Mouse (Mus musculus): ENCODE measurements around the gene Ssh2. TPM values are rescaled to one million over a fixed set of nuclear protein-coding genes. Genes with fewer than 3 reads are reported as not detected.

Ssh2 gene
- polyA plus RNA-seq, 1 experiment from 2014 or later, result 17.6 TPM

DNA sequence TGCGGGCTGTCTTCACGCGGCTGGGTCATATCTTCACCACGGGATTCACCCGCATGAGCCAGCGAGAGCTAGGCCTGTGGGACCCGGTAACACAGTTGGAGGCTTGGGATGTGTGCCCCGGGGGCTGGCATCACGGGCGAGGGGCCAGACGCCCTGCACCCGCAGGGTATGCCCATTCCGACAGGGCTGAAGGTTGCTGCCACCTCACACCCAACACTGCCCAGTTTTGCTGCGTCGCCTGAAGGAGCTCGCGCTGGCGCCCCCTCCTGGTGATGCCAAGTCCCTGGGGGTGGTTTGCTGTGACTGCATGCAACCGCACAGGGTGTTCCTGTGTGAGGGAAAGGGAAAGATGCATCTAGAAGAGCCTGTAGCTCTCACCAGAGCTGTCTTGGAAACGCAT, 251.7 kb downstream of the Ssh2 start:
- peaks cover 5% of the 10 kb centered on the region; the same call in 1 of the 2 replicates for H3K36me3 ChIP-seq (ENCODE audit: control insufficient read depth, insufficient read depth, low read length)
- peaks cover 2% of the 10 kb centered on the region; the same call in 1 of the 2 replicates for H3K4me1 ChIP-seq (replicated peaks; ENCODE audit: control insufficient read depth, insufficient read depth, low read length)
- no peaks in the 10 kb centered on the region for H3K9me3 ChIP-seq (ENCODE audit: control insufficient read depth, low read length)
- 12% methylated on average over 20 of the region's 20 CpGs for WGBS
- DNase-seq (ENCODE audit: low spot score) (peak; percentile 88), ATAC-seq (replicated peaks; ENCODE audit: low FRiP score) (peak; percentile 57; the same call in 1 of the 2 replicates)
- H3K4me3 ChIP-seq (ENCODE audit: low read depth, low read length), result no peak overlapping the region
- no peak overlapping the region for H3K27ac ChIP-seq (ENCODE audit: low read depth, low read length)
- H3K27me3 ChIP-seq (ENCODE audit: control insufficient read depth, insufficient read depth, low read length), result peaks cover 29% of the 10 kb centered on the region
- peak overlapping the region; percentile 27 for H3K4me2 ChIP-seq (ENCODE audit: low read depth, low read length, severe bottlenecking)
- H3K9ac ChIP-seq (ENCODE audit: low read length), result no peak overlapping the region

DNA sequence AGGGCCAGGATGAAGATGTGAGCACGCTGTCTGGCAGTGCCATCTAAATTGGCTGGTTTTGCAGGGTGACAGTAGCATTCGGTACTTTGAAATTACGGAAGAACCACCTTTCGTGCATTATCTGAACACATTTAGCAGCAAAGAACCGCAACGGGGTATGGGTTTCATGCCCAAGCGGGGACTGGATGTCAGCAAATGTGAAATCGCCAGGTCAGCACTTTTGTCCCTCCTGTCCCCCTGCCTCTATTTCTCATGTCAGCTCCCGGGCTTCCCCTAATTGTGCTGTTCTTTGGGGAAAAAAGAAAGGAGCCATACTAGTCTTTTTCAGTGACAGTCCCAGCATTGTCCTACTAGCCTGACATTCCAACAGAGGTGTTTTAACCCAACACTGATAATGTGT, 252.3 kb downstream of the Ssh2 start:
- ATAC-seq (replicated peaks; ENCODE audit: low FRiP score) (no peak), DNase-seq (ENCODE audit: low spot score) (no peak)
- no peaks in the 10 kb centered on the region for H3K9me3 ChIP-seq (ENCODE audit: control insufficient read depth, low read length)
- H3K9ac ChIP-seq (ENCODE audit: low read length), result no peak overlapping the region
- H3K4me1 ChIP-seq (replicated peaks; ENCODE audit: control insufficient read depth, insufficient read depth, low read length), result no peaks in the 10 kb centered on the region
- peaks cover 24% of the 10 kb centered on the region for H3K27me3 ChIP-seq (ENCODE audit: control insufficient read depth, insufficient read depth, low read length)
- no peak overlapping the region for H3K27ac ChIP-seq (ENCODE audit: low read depth, low read length)
- H3K36me3 ChIP-seq (ENCODE audit: control insufficient read depth, insufficient read depth, low read length), result peaks cover 5% of the 10 kb centered on the region; the same call in 1 of the 2 replicates
- 86% methylated on average over 9 of the region's 9 CpGs for WGBS
- no peak overlapping the region for H3K4me3 ChIP-seq (ENCODE audit: low read depth, low read length)
- H3K4me2 ChIP-seq (ENCODE audit: low read depth, low read length, severe bottlenecking), result no peak overlapping the region

DNA sequence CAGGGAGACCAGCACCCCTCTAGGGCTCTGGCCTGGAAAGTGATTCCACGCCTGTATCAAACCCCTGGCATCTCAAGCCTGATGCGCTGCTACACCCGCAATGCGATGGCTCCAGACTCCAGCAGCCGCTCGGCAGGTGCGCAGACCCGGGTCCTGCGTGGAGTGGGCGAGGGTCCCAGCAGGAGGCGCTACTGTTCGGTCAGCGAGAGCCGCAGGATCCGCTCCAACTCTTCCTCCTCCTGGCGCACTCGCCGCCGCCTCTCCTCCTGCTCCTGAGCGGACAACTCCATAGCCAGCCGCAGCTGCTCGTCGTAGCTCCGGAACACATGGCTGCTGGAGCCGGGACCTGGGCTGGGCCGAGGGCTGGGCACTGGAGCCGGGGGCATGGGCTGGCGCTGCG, 255.3 kb downstream of the Ssh2 start:
- no peak overlapping the region for H3K9ac ChIP-seq (ENCODE audit: low read length)
- H3K27ac ChIP-seq (ENCODE audit: low read depth, low read length), result no peak overlapping the region
- DNase-seq (ENCODE audit: low spot score) (peak; percentile 60), ATAC-seq (replicated peaks; ENCODE audit: low FRiP score) (no peak)
- H3K36me3 ChIP-seq (ENCODE audit: control insufficient read depth, insufficient read depth, low read length), result peaks cover 5% of the 10 kb centered on the region; the same call in 1 of the 2 replicates
- H3K27me3 ChIP-seq (ENCODE audit: control insufficient read depth, insufficient read depth, low read length), result peaks cover 13% of the 10 kb centered on the region
- WGBS, result 74% methylated on average over 29 of the region's 29 CpGs
- H3K4me1 ChIP-seq (replicated peaks; ENCODE audit: control insufficient read depth, insufficient read depth, low read length), result no peaks in the 10 kb centered on the region
- H3K9me3 ChIP-seq (ENCODE audit: control insufficient read depth, low read length), result no peaks in the 10 kb centered on the region
- no peak overlapping the region for H3K4me2 ChIP-seq (ENCODE audit: low read depth, low read length, severe bottlenecking)
- no peak overlapping the region for H3K4me3 ChIP-seq (ENCODE audit: low read depth, low read length)

DNA sequence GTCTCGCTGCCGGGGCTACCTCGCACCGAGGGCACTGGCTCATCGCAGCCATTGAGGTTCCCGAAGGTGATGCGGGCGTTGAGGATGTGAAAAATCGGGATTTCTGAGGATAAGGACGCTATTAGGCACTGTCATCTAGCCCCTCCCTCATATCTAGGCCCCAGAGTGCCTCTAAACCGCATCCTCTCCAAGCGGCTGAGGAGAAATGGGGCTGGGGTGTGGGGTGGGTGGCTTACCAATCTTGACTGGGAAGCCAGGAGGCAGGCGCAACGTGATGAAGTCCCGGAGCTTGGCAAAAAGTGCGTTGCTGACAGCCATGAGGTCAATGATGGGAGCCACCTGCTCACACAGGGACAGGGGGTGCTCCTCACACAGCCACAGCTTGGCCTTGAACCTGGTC, 256.7 kb downstream of the Ssh2 start:
- H3K9me3 ChIP-seq (ENCODE audit: control insufficient read depth, low read length), result no peaks in the 10 kb centered on the region
- WGBS, result 95% methylated on average over 16 of the region's 16 CpGs
- no peak overlapping the region for H3K4me2 ChIP-seq (ENCODE audit: low read depth, low read length, severe bottlenecking)
- no peak overlapping the region for H3K9ac ChIP-seq (ENCODE audit: low read length)
- H3K36me3 ChIP-seq (ENCODE audit: control insufficient read depth, insufficient read depth, low read length), result peaks cover 5% of the 10 kb centered on the region; the same call in 1 of the 2 replicates
- no peaks in the 10 kb centered on the region for H3K4me1 ChIP-seq (replicated peaks; ENCODE audit: control insufficient read depth, insufficient read depth, low read length)
- DNase-seq (ENCODE audit: low spot score) (no peak), ATAC-seq (replicated peaks; ENCODE audit: low FRiP score) (no peak)
- H3K27me3 ChIP-seq (ENCODE audit: control insufficient read depth, insufficient read depth, low read length), result peaks cover 3% of the 10 kb centered on the region
- H3K4me3 ChIP-seq (ENCODE audit: low read depth, low read length), result no peak overlapping the region
- H3K27ac ChIP-seq (ENCODE audit: low read depth, low read length), result no peak overlapping the region

DNA sequence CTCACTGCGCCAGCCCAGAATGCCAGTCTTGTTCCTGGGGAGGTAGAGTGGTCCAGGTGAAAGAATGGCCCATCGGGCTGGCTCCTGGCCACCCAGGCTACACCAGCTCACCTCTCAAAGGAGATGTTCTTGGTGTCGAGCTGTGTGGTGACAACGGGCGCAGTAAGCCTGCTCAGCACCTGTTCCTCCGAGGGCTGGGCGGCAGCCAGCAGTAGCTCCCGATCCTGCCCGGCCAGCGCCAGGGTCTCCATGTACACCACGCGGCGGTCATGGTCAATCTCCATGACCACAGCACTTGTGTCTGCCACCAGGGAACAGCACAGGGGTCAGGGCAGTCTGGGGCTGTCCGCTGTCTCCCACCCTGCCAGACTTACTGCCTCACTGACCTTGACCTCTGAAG, 260.1 kb downstream of the Ssh2 start:
- Histone ChIP-seq H3K4me3 (ENCODE audit: low read depth, low read length) (no peak overlapping the region), H3K27me3 (ENCODE audit: control insufficient read depth, insufficient read depth, low read length) (no peaks in the 10 kb centered on the region), H3K27ac (ENCODE audit: low read depth, low read length) (no peak overlapping the region), H3K4me1 (replicated peaks; ENCODE audit: control insufficient read depth, insufficient read depth, low read length) (no peaks in the 10 kb centered on the region), H3K4me2 (ENCODE audit: low read depth, low read length, severe bottlenecking) (no peak overlapping the region), H3K9ac (ENCODE audit: low read length) (no peak overlapping the region), H3K36me3 (ENCODE audit: control insufficient read depth, insufficient read depth, low read length) (no peaks in the 10 kb centered on the region; the same call in 1 of the 2 replicates), H3K9me3 (ENCODE audit: control insufficient read depth, low read length) (no peaks in the 10 kb centered on the region)
- ATAC-seq (replicated peaks; ENCODE audit: low FRiP score) (no peak), DNase-seq (ENCODE audit: low spot score) (no peak)
- 97% methylated on average over 14 of the region's 14 CpGs for WGBS

GRCm38 (mm10) chr11:77476895-77477294, 260.8 kb downstream of the Ssh2 start:
- Histone ChIP-seq H3K4me2 (ENCODE audit: low read depth, low read length, severe bottlenecking) (no peak overlapping the region), H3K4me3 (ENCODE audit: low read depth, low read length) (no peak overlapping the region), H3K9ac (ENCODE audit: low read length) (no peak overlapping the region), H3K27ac (ENCODE audit: low read depth, low read length) (no peak overlapping the region), H3K36me3 (ENCODE audit: control insufficient read depth, insufficient read depth, low read length) (no peaks in the 10 kb centered on the region; the same call in 1 of the 2 replicates), H3K9me3 (ENCODE audit: control insufficient read depth, low read length) (no peaks in the 10 kb centered on the region), H3K27me3 (ENCODE audit: control insufficient read depth, insufficient read depth, low read length) (no peaks in the 10 kb centered on the region), H3K4me1 (replicated peaks; ENCODE audit: control insufficient read depth, insufficient read depth, low read length) (no peaks in the 10 kb centered on the region)
- 93% methylated on average over 6 of the region's 6 CpGs for WGBS
- ATAC-seq (replicated peaks; ENCODE audit: low FRiP score), result no peak
- no peak for DNase-seq (ENCODE audit: low spot score)

- no peak overlapping the region for H3K4me3 ChIP-seq (ENCODE audit: low read depth, low read length)
- H3K27me3 ChIP-seq (ENCODE audit: control insufficient read depth, insufficient read depth, low read length), result no peaks in the 10 kb centered on the region
- H3K4me1 ChIP-seq (replicated peaks; ENCODE audit: control insufficient read depth, insufficient read depth, low read length), result peaks cover 25% of the 10 kb centered on the region
- H3K4me2 ChIP-seq (ENCODE audit: low read depth, low read length, severe bottlenecking), result no peak overlapping the region
- no peaks in the 10 kb centered on the region for H3K36me3 ChIP-seq (ENCODE audit: control insufficient read depth, insufficient read depth, low read length)
- DNase-seq (ENCODE audit: low spot score) (no peak), ATAC-seq (replicated peaks; ENCODE audit: low FRiP score) (no peak)
- H3K27ac ChIP-seq (ENCODE audit: low read depth, low read length), result no peak overlapping the region
- H3K9ac ChIP-seq (ENCODE audit: low read length), result no peak overlapping the region
- no peaks in the 10 kb centered on the region for H3K9me3 ChIP-seq (ENCODE audit: control insufficient read depth, low read length)
- 84% methylated on average over 3 of the region's 3 CpGs for WGBS
These were observed 267.0 kb downstream of the Ssh2 start for GRCm38 (mm10) chr11:77483043-77483442.

GRCm38 (mm10) chr11:77483510-77484255, 267.6 kb downstream of the Ssh2 start:
- Histone ChIP-seq H3K4me2 (ENCODE audit: low read depth, low read length, severe bottlenecking) (no peak overlapping the region), H3K9ac (ENCODE audit: low read length) (no peak overlapping the region), H3K4me3 (ENCODE audit: low read depth, low read length) (no peak overlapping the region), H3K9me3 (ENCODE audit: control insufficient read depth, low read length) (no peaks in the 10 kb centered on the region), H3K4me1 (replicated peaks; ENCODE audit: control insufficient read depth, insufficient read depth, low read length) (peaks cover 30% of the 10 kb centered on the region), H3K36me3 (ENCODE audit: control insufficient read depth, insufficient read depth, low read length) (no peaks in the 10 kb centered on the region), H3K27ac (ENCODE audit: low read depth, low read length) (no peak overlapping the region), H3K27me3 (ENCODE audit: control insufficient read depth, insufficient read depth, low read length) (no peaks in the 10 kb centered on the region)
- no peak for ATAC-seq (replicated peaks; ENCODE audit: low FRiP score)
- no peak for DNase-seq (ENCODE audit: low spot score)
- 84% methylated on average over 11 of the region's 11 CpGs for WGBS

GRCm38 (mm10) chr11:77485229-77485628, 269.1 kb downstream of the Ssh2 start:
- DNase-seq (ENCODE audit: low spot score) (peak; percentile 49), ATAC-seq (replicated peaks; ENCODE audit: low FRiP score) (no peak)
- Histone ChIP-seq H3K27ac (ENCODE audit: low read depth, low read length) (no peak overlapping the region), H3K9ac (ENCODE audit: low read length) (peak overlapping the region; percentile 14; the same call in 1 of the 2 replicates), H3K4me2 (ENCODE audit: low read depth, low read length, severe bottlenecking) (peak overlapping the region; percentile 6; the same call in 1 of the 2 replicates), H3K9me3 (ENCODE audit: control insufficient read depth, low read length) (no peaks in the 10 kb centered on the region), H3K4me3 (ENCODE audit: low read depth, low read length) (no peak overlapping the region), H3K4me1 (replicated peaks; ENCODE audit: control insufficient read depth, insufficient read depth, low read length) (peaks cover 31% of the 10 kb centered on the region), H3K36me3 (ENCODE audit: control insufficient read depth, insufficient read depth, low read length) (no peaks in the 10 kb centered on the region), H3K27me3 (ENCODE audit: control insufficient read depth, insufficient read depth, low read length) (no peaks in the 10 kb centered on the region)
- 47% methylated on average over 6 of the region's 6 CpGs for WGBS

Data from forebrain, embryonic 11.5 days (tissue).